Mouse (Mus musculus): ENCODE measurements at regions not wholly inside any gene's neighbourhood (a gene's known extent, or its start where the extent isn't known, plus 50 kb on each side); places are given as distances from the start of the nearest gene placed in this dataset.

- CTCF ChIA-PET = no interaction called here
Observed at GRCm38 (mm10) chr8:8183233-8183622, 477.8 kb downstream of the Efnb2 start.

GRCm38 (mm10) chr8:8182616-8183232 lies 478.3 kb downstream of the Efnb2 start:
- CTCF ChIA-PET = interaction anchor here (0.5 kb wide), 1 partner anchor 890 kb away, joined by 5 read pairs; no protein-coding TSS in a partner anchor

- CTCF ChIA-PET = no interaction called here
Observed at GRCm38 (mm10) chr8:8182108-8182507, 478.9 kb downstream of the Efnb2 start.

GRCm38 (mm10) chr8:8174286-8174685 lies 486.8 kb downstream of the Efnb2 start:
- CTCF ChIA-PET = no interaction called here

GRCm38 (mm10) chr8:8168674-8169073 lies 492.4 kb downstream of the Efnb2 start:
- CTCF ChIA-PET = no interaction called here

GRCm38 (mm10) chr8:8168250-8168649 lies 492.8 kb downstream of the Efnb2 start:
- CTCF ChIA-PET = no interaction called here

- CTCF ChIA-PET = interaction anchor here (0.6 kb wide), 1 partner anchor 836 kb away, joined by 11 read pairs; no protein-coding TSS in a partner anchor
Observed at GRCm38 (mm10) chr8:8147527-8147926, 513.5 kb downstream of the Efnb2 start.

GRCm38 (mm10) chr8:8142933-8143495 lies 518.0 kb downstream of the Efnb2 start:
- CTCF ChIA-PET = no interaction called here

GRCm38 (mm10) chr8:8142461-8142860 lies 518.6 kb downstream of the Efnb2 start:
- CTCF ChIA-PET = no interaction called here

GRCm38 (mm10) chr8:8139720-8140119 lies 521.3 kb downstream of the Efnb2 start:
- CTCF ChIA-PET = no interaction called here

GRCm38 (mm10) chr8:8133001-8133785 lies 527.8 kb downstream of the Efnb2 start:
- CTCF ChIA-PET = no interaction called here

- CTCF ChIA-PET = no interaction called here
Observed at GRCm38 (mm10) chr8:8131961-8132376, 529.1 kb downstream of the Efnb2 start.

- CTCF ChIA-PET = no interaction called here
Observed at GRCm38 (mm10) chr8:8130806-8131205, 530.2 kb downstream of the Efnb2 start.

GRCm38 (mm10) chr8:8115595-8116429 lies 545.2 kb downstream of the Efnb2 start:
- CTCF ChIA-PET = no interaction called here

GRCm38 (mm10) chr8:8114604-8115003 lies 546.4 kb downstream of the Efnb2 start:
- CTCF ChIA-PET = no interaction called here

GRCm38 (mm10) chr8:8109785-8110350 lies 551.2 kb downstream of the Efnb2 start:
- CTCF ChIA-PET = interaction anchor here (0.7 kb wide), 1 partner anchor 1362 kb away, joined by 3 read pairs; no protein-coding TSS in a partner anchor

- CTCF ChIA-PET = no interaction called here
Observed at GRCm38 (mm10) chr8:8103492-8103891, 557.5 kb downstream of the Efnb2 start.

- CTCF ChIA-PET = no interaction called here
Observed at GRCm38 (mm10) chr8:8102010-8102727, 558.9 kb downstream of the Efnb2 start.

- CTCF ChIA-PET = no interaction called here
Observed at GRCm38 (mm10) chr8:8092551-8092950, 568.5 kb downstream of the Efnb2 start.

- CTCF ChIA-PET = no interaction called here
Observed at GRCm38 (mm10) chr8:8084652-8085051, 576.4 kb downstream of the Efnb2 start.

GRCm38 (mm10) chr8:8064074-8064473 lies 597.0 kb downstream of the Efnb2 start:
- CTCF ChIA-PET = no interaction called here
